Mouse (Mus musculus): ENCODE measurements at regions not wholly inside any gene's neighbourhood (a gene's known extent, or its start where the extent isn't known, plus 50 kb on each side); places are given as distances from the start of the nearest gene placed in this dataset.

DNA sequence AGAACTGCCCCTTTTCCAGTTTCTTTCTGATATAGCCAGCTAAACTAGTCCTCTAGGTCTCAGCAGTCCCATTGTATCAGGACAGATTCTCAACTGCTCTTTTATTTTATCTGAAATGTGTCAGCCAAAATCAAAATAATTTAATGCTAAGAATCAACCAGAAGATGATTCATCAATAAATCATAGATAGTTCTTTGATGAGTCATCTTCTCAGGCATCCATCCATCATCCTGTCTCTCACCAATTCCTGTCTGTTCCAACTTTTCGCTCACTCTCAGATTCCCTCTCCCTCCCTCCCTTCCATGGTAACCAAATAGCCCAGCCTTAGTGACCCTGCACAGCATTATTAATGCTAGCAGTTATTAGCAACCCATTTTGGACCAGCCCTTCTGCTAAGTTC lies 134.0 kb upstream of the Slc24a5 start:
- DNase-seq (ENCODE audit: low spot score in 2 of 2): no peak

DNA sequence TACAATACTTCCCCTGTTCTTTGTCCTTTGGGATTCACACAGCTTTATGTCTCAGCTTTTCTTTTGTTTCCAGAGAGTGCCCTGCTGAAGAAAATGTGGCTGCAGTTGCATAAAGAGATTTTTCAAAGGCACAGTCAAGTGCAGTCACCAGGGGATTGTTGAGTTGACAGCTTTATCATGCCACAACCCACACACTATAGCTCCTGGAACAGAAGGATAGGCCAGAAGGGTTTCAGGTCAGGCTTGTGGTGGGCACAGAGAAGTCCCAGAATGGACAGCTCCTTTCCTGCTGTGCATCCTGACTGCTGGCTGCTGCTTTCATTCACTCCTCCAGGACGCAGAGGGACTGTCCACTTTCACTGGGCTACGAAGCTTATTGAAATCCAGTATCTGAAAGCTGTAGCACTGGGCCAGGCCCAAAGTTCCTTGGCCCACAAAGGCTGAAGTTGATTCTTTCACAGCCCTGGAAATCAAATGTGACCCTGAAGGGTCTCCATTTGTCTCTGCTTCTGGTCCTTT lies 119.6 kb upstream of the Slc24a5 start:
- no peak for DNase-seq (ENCODE audit: low spot score in 2 of 2)

GRCm38 (mm10) chr2:124948812-124949211 lies 119.1 kb upstream of the Slc24a5 start:
- DNase-seq (ENCODE audit: low spot score in 2 of 2): no peak

- no peak for DNase-seq (ENCODE audit: low spot score in 2 of 2)
Measured at GRCm38 (mm10) chr2:124952212-124952611, 115.7 kb upstream of the Slc24a5 start.

DNA sequence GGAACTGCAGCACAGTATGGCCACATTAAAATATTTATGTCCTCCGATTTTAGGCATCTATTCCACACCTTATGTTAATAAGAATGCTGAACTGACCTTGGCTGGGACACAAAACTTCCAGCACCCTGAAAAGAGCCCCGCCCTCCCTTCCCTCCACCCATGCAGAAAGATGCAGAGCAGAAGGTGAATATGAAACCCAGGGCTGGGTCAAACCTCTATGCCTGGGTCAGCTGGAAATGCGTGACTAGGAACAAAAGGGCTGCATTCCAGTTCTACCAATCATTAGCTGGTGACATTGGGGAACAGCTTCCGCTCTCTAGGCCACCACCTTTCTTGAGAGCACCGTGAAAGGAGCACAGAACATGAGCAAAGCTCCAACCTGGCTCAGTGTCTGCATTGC lies 114.9 kb upstream of the Slc24a5 start:
- DNase-seq (ENCODE audit: low spot score in 2 of 2): no peak

GRCm38 (mm10) chr2:124955843-124956242 lies 112.1 kb upstream of the Slc24a5 start:
- no peak for DNase-seq (ENCODE audit: low spot score in 2 of 2)

DNA sequence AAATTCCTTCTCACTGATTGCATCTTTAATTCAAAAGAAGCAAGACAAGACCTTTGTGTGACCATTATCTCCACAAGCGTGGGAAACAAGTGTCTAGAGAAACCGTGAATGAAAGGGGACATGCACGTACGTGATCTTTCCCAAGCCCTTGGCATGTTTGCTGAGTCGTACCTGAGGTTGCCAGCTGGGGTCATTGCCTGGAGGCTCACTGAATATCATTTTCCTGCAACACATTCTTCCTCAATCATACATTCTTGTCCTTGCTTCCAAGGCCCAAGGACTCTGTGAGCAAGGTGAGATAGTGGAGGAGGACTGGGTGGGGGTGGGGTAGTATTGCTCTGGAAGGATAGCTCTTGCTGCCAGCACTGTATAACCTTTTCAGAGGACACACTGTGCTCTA lies 108.5 kb upstream of the Slc24a5 start:
- DNase-seq (ENCODE audit: low spot score in 2 of 2): no peak

DNA sequence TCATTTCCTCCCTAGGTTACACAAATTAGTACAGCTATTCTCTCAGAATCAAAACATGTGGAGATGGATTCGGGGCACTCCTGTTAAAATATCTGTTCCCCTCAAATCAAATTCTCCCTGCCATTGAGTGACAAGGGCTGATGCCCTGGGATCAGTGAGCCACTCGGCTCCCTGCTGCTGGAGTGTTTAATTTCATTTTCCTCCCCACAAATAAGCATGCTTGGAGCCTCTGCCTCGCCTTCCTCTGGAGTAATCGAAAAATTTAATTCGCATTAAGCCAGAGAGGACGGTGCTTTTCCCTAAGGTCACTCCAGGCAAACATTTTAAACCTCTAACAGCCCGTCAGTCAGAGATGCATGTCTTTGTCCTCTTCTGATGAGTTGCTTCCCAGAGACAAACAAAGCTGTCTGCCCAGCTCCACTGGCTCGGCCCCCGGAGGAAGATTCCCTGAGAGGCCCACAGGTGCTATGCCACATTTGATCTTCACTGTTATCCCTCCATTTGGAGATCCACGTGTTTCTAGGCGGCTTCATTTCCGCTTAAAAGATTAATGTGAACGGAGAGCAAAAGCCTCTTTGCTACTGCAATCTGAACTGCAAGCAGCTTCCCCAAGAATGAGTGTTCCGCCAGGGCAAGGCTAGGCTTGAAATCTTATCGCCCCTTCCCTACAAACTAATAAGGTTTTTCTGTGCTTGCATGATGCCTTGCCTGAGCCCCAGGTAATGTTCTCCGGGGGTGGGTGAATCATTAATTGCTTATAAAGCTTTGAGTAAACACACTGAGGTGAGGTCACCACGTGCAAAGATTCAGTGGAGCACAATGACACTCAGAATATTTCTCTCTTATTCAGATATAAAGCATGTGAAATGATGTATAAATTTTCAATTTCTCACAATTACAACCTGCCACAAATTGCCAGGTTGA lies 95.8 kb upstream of the Slc24a5 start:
- DNase-seq (ENCODE audit: low spot score in 2 of 2): no peak

DNA sequence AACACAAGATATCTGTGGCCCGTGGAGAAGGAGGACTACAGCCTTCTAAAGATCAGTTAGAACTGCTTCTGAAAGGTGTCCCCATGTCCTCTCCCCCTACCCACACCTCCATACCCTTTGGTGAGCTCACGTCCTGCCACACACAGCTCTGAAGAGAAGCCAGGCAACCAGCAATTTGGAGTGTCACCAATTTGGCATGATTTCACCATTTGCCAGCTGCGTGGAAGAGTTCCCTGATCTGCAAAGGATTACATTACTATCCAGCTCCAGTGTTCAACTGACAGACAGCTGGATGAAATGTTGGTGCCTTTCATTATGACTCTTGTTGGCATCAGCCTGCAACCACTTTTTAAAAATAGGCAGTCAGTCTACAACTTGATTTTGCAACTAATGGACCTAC lies 92.8 kb upstream of the Slc24a5 start:
- DNase-seq (ENCODE audit: low spot score in 2 of 2): no peak

DNA sequence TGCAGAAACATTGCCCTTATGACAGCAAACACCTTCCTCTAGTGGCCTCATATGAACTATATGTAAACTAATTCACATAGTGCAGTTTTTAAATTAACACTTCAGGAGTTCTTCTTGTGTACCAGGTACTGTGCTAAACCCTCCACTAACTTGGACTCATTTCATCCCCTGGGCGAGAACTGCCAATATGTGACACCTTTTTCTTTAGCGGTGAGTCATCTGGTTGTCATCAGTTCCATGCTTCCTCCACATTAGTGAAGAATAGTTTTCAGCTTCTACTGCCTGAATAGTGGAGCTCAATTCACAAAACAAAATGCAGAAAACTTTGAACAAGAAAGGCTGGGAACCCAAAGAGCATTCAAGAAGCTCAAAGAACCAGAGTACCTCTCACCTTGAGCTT lies 76.9 kb upstream of the Slc24a5 start:
- peak in 1 of 2 experiments; percentile 4 for DNase-seq (ENCODE audit: low spot score in 2 of 2)

DNA sequence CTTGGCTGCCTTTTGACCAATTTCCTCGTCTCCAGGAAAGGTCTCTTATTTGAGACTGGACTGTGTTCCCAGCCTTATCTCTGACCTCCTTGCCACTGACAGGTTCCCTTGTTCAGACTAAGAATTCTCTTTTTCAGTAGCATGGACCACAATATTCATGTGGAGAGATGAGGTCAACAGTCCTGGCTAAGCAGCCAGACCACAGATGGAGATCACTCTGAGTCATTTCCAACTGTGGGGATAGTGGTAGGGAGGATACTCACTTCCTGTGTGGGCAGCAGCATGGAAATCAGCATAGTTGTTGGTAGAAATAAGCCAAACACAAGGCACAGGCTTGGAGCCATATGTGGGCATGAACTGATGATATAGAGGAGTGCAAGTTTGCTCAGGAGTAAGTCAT lies 52.9 kb upstream of the Slc24a5 start:
- peak; percentile 10 to 29 for DNase-seq (ENCODE audit: low spot score in 2 of 2)

GRCm38 (mm10) chr2:125016946-125017345 lies 51.0 kb upstream of the Slc24a5 start:
- no peak for DNase-seq (ENCODE audit: low spot score in 2 of 2)
